Mouse (Mus musculus) brain, embryonic 14.5 days (tissue): ENCODE results near the gene Capn12.

Experiments used
- CTCF ChIP-seq: fragments of 200-500 bp; IDR thresholded peaks from 2 replicates; pipeline ENCODE4 v1.5.1; 2012; ENCODE audit warnings: inconsistent platforms, mild to moderate bottlenecking, moderate library complexity, borderline replicate concordance; ENCODE audit not compliant: insufficient read depth, insufficient read length; ENCODE audit errors: extremely low read depth
- POLR2A ChIP-seq: fragments of 200-500 bp; IDR thresholded peaks from 2 replicates; pipeline ENCODE4 v1.6.1; 2012; ENCODE audit warnings: mild to moderate bottlenecking, inconsistent platforms, borderline replicate concordance; ENCODE audit not compliant: poor library complexity, insufficient read depth, insufficient read length, severe bottlenecking; ENCODE audit errors: extremely low read depth

DNA sequence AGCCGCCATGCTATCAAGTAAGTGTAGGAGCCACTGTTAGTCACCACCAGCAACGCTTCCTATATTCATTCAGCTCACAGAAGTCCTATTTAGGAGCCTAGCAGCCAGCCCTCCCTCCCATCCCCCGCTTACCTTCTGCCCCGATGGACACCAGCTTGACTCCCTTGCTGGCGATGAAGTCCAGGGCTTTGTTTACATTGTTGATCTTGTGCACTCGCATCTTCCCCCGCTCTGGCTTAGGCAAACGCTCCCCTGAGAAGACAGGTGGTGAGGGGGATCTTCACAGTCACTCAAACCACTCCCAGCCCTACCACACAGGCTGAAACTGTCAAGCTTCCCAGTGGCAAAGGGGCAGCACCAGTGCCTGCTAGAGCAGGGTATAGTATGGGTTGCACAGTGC lies 37.3 kb downstream of the Capn12 start:
- TF ChIP-seq POLR2A: no peak
- TF ChIP-seq CTCF: no peak
